Mouse (Mus musculus): Measurements from ENCODE around the gene Ssh1.
A peak's percentile ranks its signal among the peaks of the same experiment; 100 is the strongest.

DNA sequence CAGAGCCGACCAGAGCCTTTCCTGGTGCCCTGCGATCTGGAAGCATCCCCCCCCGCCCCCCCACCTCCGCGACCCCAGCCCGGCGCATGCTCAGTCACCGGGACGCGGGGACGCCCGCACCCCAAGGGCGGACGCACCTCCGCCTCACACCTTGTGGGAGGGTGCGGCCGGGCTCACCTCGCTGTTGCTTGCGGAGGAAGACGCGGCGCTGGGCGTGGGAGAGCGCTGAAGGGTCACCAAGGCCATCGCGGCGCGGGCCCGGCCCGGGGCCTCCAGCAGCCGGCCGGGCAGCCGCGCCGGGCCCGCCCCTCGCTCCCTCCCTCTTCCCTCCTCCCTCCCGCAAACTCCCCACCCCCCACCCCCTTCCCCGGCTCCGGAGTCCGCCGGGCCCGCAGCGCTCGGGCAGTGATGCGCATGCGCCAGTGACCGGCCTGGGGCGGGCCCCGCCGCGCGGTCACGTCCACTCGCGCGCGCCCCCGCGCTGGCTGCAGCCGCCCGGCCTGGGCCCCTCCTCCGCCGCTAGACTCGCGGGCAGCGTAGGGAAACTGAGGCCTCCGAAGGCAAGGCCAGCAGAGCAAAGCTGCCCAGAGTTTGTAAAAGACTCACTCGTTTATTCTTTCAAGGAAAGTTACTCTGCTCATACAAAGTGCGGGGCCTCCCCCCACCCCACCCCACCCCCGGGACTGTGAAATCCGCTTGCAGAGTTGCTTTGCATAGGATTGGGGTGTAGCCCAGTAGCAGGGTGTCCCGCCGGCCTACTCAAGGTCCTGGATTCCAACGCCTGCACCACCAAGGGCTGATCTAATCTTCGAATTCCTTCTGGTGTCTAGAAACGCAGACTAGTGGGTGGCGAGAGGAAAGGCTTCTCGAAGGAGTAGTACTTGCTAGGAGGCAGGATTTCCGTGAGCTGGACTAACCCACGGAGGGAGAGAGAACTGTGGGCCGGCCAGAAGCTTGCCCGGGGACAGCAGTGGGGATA, at the start of gene Ssh1:
- TF ChIP-seq POLR2A (IDR thresholded peaks at IDR 0.05; ENCODE audit: borderline replicate concordance, extremely low read depth, insufficient read depth, insufficient read length, poor library complexity, severe bottlenecking) (peak; percentile 71; the same call in 1 of the 2 replicates), CTCF (IDR thresholded peaks at IDR 0.05; ENCODE audit: borderline replicate concordance, extremely low read depth, insufficient read depth, insufficient read length) (no peak)

All from brain, embryonic 14.5 days (tissue).